Mouse (Mus musculus): ENCODE data around the gene Mrps2.
"Not testable (repeated sequence)": the region's sequence is repeated elsewhere in the genome, so short reads cannot be mapped to it uniquely, and the experiment has no call there.

Mrps2 gene

DNA sequence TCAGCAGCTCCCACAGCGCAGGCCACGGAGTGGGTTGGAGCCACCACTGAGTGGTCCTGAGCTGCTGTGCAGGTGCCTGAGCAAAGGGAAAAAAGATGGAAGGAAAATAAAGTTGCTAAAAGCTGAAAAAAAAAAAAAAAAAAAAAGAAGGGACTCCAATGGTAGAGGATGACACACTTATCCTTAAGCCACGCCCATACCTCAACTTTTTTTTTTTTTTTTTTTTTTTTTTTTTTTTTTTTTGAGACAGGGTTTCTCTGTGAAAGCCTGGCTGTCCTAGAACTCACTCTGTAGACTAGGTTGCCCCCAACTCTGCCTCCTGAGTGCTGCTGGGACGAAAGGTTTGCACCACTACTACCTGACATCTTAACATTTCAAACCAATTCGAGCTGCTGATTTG lies 10.1 kb downstream of the Mrps2 start:
- not testable (repeated sequence) for DNase-seq

DNA sequence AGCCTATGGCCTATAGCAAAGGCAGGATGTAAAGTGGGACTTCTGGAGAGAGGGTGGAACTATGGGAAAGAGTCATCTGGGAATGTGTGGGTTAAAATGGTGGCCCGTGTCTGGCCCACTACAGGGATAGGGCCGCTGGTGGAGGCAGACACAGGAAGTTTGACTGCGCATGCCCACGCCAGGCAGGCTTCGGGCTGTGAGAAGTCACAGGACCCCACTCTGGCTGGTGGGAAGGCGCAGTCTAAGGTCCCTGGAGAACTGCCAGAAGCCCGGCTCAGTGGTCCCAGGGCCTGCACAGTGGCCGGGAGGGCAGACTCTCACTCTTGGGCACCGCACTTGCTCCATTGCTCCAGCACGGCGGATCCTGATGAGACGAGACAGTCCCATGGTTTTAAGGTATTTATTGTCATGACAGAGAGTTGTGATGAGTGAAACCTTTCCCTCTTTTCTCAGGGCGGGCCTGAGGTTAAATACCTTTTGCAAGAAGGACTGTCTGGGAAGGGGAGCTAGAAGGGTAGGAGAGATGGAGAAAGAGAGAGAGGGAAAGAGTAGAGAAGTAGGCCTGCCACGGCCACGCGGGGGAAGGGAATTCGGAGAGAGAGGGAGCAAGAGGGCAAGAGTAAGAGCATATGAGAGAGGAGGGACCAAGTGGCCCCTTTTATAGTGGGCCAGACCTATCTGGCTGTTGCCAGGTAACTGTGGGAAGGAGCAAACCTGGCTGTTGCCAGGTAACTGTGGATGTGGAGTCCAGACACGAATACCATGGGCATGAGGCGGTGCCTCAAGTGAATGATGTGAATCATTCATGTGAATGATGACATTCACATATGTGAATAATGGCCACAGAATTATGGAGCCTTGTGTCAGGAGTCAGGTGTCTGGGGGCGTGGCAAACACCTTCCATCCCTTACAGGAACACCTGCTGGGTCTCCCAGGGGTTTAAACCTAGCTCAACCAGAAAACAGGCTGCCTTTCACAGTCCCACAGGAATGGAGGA lies 11.6 kb downstream of the Mrps2 start:
- DNase-seq, result no peak

DNA sequence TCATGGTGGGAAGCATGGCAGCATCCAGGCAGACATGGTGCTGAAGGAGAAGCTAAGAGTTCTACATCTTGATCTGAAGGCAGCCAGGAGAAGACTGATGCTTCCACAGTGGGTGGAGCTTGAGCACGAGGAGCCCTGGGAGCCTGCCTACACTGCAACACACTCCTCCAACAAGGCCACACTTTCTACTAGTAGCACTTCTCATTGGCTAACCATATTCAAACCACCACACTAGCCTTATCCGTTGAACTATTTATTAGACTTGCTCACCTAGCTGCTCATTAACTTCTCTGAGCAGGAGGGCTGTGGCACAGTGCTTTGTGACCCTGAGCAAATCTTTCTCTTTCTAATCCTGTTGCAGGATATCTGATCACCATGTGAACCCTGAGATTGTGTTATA lies 16.0 kb downstream of the Mrps2 start:
- peak; percentile 43 to 65 for DNase-seq

DNA sequence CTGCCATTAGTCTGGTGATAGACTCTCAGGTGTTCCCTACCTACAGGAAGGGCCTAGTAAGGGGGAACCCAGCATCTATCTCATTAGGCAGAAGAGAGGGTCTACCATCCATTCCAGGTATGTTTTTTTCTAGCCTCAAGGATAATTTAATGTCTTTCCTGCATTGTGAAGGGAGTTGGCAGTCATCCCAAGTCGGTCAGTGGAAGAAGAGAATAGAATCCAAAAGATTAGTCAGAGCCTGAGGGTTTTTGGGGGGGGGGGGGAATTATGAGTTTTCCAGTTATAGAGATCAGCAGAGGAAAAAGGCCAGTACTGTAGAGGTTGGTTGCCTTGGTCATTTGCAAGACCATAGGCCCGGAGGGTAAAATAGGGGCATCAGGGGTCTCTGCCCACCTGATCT lies 26.7 kb downstream of the Mrps2 start:
- no peak for DNase-seq

DNA sequence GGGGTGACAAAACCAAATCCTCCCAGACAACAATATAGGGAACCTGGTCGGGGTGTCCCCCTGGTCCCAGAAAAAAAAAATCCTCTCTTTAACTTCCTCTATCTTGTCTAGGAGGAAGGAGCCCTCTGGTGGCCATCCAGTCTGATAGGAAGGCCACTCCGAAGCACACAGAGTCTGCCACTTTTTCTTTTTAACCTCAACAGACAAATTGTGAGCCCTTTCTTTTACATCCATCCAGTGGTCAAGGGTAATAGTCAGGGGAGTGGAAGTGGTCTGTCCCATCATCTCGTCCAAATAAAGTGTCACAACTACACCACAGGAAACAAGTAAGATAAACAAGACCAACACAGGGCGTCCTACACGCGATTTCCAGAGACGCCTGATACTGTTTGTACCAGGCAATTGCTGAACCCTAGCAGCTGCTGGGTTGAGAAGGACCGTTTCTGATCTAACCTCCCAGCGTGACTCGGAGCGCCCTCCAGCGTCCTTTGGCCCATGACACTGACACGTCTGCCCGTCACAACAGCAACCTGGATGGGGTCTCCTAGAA lies 27.4 kb downstream of the Mrps2 start:
- DNase-seq, result no peak

DNA sequence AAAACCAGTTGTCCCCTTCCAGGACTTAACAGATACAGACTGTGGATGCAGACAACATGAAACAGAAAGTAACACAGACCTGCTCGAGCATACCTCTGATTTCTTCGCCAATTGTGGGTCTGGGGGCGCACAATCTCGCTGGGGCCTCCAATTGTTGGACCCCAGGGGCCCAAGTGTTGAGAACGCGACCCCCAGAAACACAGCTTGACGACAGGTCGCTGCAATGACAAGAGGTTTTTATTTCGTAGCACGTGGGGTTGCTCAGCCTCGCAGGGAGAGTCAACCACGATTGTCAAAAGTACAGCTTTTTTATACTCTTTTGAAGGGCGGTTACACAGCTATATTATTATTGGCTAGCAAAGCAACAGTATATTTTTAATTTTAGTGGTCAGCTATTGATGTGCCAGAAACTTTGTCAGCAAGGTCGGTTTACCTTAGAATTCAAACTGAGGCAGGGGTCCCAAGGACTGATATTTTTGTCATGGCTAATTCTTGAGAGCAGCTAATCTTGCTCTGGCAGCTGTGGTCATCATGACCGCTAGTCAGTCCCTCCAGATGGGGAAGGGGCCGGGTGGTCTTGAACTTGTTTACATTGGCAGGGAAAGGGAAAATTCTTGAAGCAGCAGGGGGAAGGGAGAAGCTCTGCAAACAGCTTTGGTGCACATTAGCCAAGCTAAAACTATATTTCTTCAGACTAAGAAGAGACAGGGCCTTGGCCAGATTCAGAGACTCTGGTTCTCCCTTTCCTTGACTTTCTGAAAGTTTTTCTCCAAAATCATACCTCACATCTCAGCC lies 28.1 kb downstream of the Mrps2 start:
- DNase-seq, result no peak

DNA sequence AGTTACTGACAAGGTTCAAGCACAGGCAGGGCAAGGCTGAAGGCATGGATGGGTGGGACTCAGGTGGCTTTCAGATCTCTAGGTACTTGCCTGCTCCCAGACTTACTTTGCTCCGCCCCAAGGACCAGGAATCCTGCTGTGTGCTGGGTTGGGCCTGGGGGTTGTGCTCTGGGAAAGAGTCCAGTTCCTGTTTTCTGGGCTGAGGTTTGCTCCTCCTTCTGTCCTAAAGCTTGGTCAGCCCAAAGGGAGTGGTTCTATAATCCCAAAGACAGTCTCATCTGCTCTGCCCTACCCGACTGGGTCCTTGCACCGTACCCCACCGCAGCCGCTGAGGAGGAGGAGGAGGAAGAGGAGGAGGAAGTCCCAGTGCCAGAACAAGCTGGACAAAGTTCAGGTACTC lies 28.8 kb downstream of the Mrps2 start, which contains the start of gene Gbgt1:
TSS of gene Gbgt1 (plus strand) at position 221 of the 400 bp plus-strand sequence.
- DNase-seq, result no peak

DNA sequence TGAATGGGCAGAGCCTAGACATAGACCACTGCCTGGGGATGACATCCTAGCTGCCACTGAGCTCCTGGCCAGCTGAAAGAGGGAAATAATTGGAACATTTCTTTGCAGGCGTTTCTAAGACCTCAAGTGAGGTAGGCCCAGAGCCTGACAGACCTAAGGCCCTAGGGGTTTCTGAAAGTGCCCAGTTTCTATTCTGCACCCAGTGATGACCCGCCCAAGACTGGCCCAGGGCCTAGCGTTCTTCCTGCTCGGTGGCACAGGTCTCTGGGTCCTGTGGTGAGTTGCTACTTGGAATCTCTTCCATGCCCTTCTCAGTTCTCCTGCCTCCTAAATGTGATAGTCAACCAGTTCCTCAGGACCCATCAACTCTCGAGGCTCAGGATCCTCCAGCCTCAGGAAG lies 29.7 kb downstream of the Mrps2 start:
- no peak for DNase-seq

DNA sequence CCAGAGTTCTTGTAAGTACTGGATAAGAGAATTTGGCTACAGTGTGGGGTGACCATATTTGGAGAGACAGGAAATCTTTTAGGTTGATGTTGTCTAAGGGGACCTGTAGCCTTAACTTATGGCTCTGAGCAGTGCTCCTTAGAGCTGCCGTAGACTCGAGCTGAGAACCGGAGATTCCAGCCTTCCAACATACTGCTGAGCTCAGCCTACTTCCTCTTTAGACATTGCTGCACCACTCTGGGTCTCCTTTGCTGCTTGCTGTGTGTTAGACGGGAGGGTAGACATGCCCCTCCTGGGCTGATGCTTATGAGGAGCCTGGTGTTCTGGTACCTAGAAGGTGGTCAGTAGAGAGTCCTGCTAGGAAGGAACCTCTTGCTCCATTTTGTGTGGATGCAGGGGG lies 30.6 kb downstream of the Mrps2 start:
- DNase-seq, result no peak

DNA sequence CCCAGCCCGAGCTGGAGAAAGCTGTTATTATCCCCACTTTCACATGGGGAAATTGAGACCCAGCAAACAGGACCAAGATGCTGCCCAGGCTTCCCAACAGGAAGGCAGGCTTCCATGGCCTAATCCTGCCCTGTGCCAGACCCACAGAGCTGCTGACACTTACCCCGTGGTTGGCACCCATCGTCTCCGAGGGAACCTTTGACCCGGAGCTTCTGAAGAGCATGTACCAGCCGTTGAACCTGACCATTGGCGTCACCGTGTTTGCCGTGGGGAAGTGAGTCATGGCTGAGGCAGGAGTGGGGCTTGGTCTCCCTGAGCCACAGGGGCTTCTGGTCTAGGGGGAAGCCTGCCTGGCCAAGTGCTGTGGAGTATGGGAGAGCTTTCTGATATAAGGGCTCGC lies 35.1 kb downstream of the Mrps2 start:
- DNase-seq, result peak in 1 of 2 experiments; percentile 37

DNA sequence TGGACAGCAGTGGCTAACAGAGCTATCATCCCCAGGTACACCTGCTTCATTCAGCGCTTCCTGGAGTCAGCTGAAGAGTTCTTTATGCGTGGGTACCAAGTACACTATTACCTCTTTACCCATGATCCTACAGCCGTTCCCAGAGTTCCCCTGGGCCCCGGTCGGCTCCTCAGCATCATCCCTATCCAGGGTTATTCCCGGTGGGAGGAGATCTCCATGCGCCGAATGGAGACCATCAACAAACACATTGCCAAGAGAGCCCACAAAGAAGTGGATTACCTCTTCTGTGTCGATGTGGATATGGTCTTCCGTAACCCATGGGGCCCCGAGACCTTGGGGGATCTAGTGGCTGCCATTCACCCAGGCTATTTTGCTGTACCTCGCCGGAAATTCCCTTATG lies 36.8 kb downstream of the Mrps2 start:
- no peak for DNase-seq

DNA sequence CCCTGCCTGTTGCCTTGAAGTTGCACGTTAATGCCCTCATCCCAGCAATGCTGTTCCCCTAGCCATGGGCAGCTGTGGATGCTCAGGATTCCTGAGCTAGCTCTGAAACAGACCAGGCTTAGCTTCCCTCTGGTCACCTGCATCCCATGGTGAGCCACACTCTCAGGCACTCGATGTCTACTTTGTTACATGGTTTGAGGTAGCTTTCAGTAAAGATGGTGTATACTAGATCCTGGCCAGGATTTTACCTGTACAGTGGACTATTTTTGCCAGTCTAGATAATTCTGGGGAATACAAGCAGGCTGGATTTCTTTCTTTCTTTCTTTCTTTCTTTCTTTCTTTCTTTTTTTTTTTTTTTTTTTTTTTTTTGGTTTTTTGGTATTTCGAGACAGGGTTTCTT lies 37.9 kb downstream of the Mrps2 start, which contains the start of gene Gm10134:
TSS of gene Gm10134 (plus strand) at position 301 of the 400 bp plus-strand sequence.
- DNase-seq, result no peak

DNA sequence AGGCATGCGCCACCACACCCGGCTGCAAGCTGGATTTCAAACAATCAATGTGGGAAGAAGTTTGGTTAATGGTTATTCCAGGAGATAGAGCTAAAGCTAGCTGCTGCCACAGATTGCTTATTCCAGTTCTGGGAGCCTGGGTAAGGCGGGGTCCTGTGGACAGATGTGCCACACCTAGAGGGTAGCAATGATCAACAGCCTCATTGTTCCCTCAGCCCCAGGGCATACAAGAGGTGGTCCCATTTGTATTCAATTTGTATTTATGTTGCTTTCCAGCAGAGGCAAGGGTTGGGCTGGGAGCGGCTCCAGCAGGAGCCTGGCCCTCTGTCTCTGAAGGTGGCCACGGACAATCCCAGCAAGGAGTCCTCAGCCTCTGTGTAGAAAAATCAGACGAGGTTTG lies 38.4 kb downstream of the Mrps2 start:
- DNase-seq, result peak in 1 of 2 experiments; percentile 0

DNA sequence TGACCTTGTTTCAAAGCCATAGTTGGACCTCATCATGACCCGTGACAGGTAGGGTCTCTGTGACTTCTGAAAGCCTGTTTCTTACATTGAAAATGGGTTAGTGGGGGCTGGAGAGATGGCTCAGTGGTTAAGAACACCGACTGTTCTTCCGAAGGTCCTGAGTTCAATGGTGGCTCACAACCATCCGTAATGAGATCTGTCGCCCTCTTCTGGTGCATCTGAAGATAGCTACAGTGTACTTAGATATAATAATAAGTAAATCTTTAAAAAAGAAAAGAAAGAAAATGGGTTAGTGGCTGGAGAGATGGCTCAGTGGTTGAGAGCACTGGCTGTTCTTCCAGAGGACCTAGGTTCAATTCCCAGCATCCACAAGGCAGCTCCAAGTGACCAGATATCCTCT lies 43.7 kb downstream of the Mrps2 start:
- DNase-seq, result peak in 1 of 2 experiments; percentile 9

DNA sequence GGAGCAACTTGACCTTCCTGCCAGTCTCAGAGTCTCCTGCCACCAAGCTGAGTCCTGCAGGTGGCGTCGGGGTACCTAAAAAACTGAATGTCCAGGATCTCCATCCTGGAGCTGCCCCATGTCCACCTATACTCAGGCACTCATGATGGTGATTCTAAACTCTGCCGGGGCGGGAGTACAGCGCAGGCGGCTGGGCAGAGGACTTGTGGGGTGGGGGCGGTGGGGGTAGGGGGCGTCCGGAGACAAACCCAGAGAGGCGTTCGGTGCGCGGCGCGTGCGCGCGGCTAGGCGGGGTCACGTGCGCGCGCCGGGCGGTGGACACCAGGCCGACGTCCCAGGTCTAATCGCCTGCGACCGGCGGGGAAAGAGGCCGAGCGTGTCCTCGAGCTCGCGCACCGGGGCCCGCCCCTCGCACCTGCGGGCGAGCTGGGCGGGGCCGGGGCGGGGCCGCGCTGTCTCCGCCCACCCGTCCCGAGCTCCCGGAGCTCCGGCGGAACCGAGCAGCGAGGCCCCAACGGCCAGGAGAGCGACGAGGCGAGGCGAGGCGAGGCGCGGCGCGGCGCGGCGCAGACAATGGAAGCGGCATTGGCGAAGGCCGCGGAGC lies 45.0 kb downstream of the Mrps2 start, which contains the start of gene Ralgds:
TSS of gene Ralgds (plus strand) at position 328 of the 604 bp plus-strand sequence.
- DNase-seq, result peak; percentile 74

DNA sequence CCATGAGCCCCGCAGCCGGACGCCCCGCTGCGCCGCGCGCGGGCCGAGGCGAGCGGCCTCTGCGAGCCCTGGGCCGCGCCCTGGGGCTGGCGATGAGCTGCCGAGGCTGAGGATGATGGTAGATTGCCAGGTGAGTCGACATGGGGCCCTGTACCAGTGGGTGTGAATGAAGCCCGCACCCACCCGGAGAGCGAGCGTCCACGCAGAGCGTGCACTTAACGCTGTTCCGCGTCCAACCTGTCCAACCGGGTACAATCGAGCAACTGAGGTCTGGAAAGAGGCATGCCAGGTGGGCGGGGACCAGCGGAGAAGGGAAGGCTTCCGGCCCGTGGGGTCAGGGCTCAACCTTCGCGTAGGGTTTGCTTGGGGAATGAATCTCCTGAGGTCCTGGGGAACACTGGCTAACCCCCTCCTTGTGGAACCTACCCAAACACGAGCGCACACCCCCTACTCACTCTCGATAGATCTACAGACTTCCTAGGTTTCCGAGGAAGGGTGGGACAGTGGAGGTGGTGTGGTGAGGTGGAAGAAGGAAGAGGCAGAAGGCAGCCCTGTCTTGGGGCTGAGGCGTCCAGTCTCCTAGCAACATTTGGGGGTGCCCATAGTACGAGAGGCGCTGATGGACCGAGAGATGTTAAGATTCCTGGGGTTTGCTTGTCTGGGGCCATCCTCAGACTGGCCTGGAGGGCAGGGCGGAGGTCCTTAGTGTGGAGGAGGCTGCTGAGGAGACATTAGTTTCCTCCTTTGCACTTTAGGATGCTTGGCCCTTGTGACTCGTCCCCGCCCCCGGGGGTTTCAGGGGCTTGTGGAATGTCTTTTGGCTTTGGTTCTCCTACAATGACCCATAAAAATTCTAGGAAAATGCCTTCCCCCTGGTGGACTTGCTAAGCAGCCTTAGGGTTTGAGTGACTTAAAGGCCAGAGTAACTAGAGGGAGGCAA lies 45.8 kb downstream of the Mrps2 start:
- peak in 1 of 2 experiments; percentile 39 for DNase-seq

DNA sequence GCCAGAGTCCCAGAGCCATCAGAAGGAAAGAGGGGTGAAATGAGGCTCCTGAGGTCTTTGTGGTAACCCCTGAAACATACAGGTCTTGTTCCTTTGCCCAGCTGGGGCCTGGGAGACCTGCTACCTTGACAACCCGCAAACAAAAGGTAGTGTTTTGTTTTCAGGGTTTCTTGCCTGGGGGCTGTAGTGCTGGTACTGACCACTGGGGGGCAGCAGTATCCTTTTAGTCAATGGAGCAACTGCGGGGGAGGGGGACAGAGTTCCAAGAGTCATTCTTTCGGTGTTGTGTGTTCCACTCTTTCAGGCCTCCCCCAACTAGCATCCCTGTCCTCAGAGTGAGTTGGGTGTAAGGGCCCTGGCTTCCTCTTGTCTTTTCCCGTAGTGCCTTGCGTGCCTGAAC lies 46.6 kb downstream of the Mrps2 start:
- peak in 1 of 2 experiments; percentile 86 for DNase-seq

DNA sequence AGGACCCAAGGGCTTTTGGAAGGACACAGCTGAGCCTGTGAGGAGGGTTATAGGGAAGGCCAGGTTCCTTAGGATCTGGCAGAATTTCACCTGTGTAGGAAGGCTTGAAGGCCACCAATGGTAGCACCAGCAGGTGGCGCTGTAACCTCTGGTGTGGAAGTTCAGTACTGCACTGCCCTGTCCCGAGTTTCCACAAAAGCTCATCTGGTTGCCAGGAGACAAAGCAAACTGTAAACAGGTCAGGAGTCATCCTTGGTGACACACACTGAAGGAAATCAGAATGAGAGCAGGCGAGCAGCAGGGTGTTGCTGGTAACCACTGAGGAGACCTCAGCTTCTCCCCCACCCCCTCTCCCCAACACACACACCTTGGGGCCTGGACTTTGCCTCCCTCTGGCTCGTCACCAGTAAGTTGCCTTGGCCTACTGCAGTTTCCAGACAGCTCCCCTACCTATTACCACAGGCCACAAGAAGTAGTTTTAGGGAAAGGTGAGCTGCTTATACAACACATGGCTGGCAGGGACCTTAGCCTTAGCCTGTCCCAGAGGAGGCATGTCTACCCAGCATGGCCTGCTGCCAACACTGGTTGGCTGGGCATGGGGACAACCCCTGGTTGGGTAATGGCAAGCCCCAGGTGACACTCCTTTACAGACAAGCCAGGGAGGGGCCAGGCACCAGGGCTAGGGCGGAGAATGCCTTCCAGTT lies 49.5 kb downstream of the Mrps2 start:
- DNase-seq, result peak; percentile 80 to 91

DNA sequence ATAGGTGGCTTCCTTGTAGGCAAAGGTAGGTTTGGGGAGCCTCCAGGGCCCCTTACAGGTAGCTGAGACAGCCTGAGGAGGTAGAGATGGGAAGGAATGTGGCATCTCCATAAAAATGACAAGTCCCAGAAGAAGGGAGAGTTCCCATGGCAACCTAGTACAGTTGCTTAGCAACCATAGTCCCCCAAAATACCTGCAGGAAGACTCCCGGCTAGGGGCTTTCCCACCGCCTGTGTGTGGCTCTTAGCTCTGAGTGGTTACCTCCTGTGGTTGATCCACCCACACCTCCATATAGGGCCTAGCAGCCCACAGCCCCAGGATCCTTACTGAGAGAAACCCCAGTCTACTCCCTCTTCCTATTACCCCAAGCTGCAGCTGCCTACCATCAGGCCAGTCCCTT lies 50.4 kb downstream of the Mrps2 start:
- DNase-seq, result no peak

DNA sequence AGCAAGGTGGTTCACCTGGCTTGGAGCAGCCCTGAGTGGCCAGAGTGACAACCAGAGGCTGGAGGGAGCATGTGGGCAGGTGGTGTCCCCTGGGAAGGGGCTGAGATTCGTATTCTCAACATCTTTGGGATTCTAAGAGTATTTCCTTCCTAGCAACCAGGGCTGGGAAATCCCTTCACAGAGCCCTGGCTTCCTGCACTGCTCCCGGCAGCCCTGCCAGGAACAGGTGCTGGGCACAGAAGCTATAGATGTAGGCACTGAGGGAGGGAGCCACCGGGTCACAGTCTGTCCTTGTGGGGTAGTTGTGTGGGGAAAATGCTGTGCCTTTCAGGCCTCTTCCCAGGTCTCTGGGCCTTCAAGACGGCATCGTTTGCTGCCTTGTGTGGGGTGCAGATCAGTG lies 52.7 kb downstream of the Mrps2 start:
- DNase-seq, result no peak
